Mouse (Mus musculus) layer of hippocampus, adult 6 months (tissue): ENCODE results near the gene Rsad1. TPM values are rescaled to one million over a fixed set of nuclear protein-coding genes. Genes with fewer than 3 reads are reported as not detected.

Source experiments
- long read RNA-seq, 2 experiments: library from polyadenylated mRNA; unstranded; transcript quantifications; one replicate each; pipeline ENCODE4 v2.0.0; 2019 to 2020
- polyA plus RNA-seq: library from polyadenylated mRNA; unstranded; fragments of <200 nt; fragmentation: Nextera tagmentation; gene quantifications from 2 replicates; pipeline ENCODE4 v1.2.3, GENCODE M21; 2021

Rsad1 gene
- polyA plus RNA-seq = 2.7 and 3.7 TPM in 2 replicates
- long read RNA-seq, experiment 1, partial matches to known transcripts = 1 of 3 reads
- long read RNA-seq, experiment 1, other reads (novel, unspliced or antisense) = 2 of 3 reads
- long read RNA-seq, experiment 2, full-length matches to known transcripts = 1 of 16 reads
- long read RNA-seq, experiment 2, partial matches to known transcripts = 8 of 16 reads
- long read RNA-seq, experiment 2, other reads (novel, unspliced or antisense) = 7 of 16 reads

GRCm38 (mm10) chr11:94548888-94549690, at the start of gene Rsad1:
Gene Rsad1, minus strand, starts transcription at chr11:94549255.

GRCm38 (mm10) chr11:94564437-94565150, 15.5 kb upstream of the Rsad1 start, which contains the start of gene Chad:
Gene Chad, plus strand, starts transcription at chr11:94565047.

GRCm38 (mm10) chr11:94521219-94521843, 27.7 kb downstream of the Rsad1 start, which contains the start of gene Mycbpap:
Gene Mycbpap, minus strand, starts transcription at chr11:94521742.

GRCm38 (mm10) chr11:94499661-94500152, 49.3 kb downstream of the Rsad1 start, which contains the start of gene Epn3:
Gene Epn3, minus strand, starts transcription at chr11:94499974.

Other genes starting within 250 kb of the Rsad1 start
- gene Luc7l3, start 227.3 kb downstream of the Rsad1 start, polyA plus RNA-seq = 16.5 and 19.2 TPM in 2 replicates
- gene Ankrd40, start 221.3 kb downstream of the Rsad1 start, polyA plus RNA-seq = 16.9 and 21.2 TPM in 2 replicates
- 1.4 and 2.2 TPM in 2 replicates for gene Abcc3, start 156.3 kb downstream of the Rsad1 start, polyA plus RNA-seq
- gene Cacna1g, start 75.1 kb downstream of the Rsad1 start, polyA plus RNA-seq = 4.9 and 6.2 TPM in 2 replicates
- not detected in 2 replicates for gene Spata20, start 63.1 kb downstream of the Rsad1 start, polyA plus RNA-seq
- gene Epn3, start 49.3 kb downstream of the Rsad1 start, polyA plus RNA-seq = 1.5 and 6.9 TPM in 2 replicates
- 2.1 and 3.4 TPM in 2 replicates for gene Mycbpap, start 27.5 kb downstream of the Rsad1 start, polyA plus RNA-seq
- gene Chad, start 15.8 kb upstream of the Rsad1 start, polyA plus RNA-seq = 0.19 and 0.34 TPM in 2 replicates
- 5.9 and 6.7 TPM in 2 replicates for gene Acsf2, start 52.6 kb upstream of the Rsad1 start, polyA plus RNA-seq
- gene Lrrc59, start 80.5 kb upstream of the Rsad1 start, polyA plus RNA-seq = 25.3 and 27.7 TPM in 2 replicates
- gene Mrpl27, start 104.5 kb upstream of the Rsad1 start, polyA plus RNA-seq = 152 and 155 TPM in 2 replicates
- 0.16 and 0.29 TPM in 2 replicates for gene Eme1, start 104.7 kb upstream of the Rsad1 start, polyA plus RNA-seq
- 12.1 and 12.7 TPM in 2 replicates for gene Xylt2, start 128.3 kb upstream of the Rsad1 start, polyA plus RNA-seq
- gene Gm11541, start 155.2 kb upstream of the Rsad1 start, polyA plus RNA-seq = 0.13 TPM in 1 of 2 replicates, not detected in the other
- gene Cdc34b, start 192.5 kb upstream of the Rsad1 start, polyA plus RNA-seq = not detected in 2 replicates
- not detected in 2 replicates for gene Tmem92, start 233.4 kb upstream of the Rsad1 start, polyA plus RNA-seq